Mouse (Mus musculus) liver, adult 2 months (tissue): ENCODE results near the gene Kctd17. TPM values are rescaled to one million over a fixed set of nuclear protein-coding genes. Genes with fewer than 3 reads are reported as not detected.
A peak's percentile ranks its signal among the peaks of the same experiment; 100 is the strongest.

Experiments used
- DNase-seq: peaks from one replicate; pipeline ENCODE4 v3.0.0-alpha.2; 2011; ENCODE audit warnings: low read depth, low spot score; ENCODE audit errors: extremely low read depth
- H3K27ac ChIP-seq: fragments of 200-500 bp; replicated peaks from 2 replicates; pipeline ENCODE4 v1.5.1; 2012; ENCODE audit warnings: low read depth, mild to moderate bottlenecking, control low read depth, inconsistent platforms, low read length; ENCODE audit not compliant: insufficient read depth
- H3K27me3 ChIP-seq: fragments of 200-500 bp; 2 replicates; pipeline ENCODE4 v1.6.1; 2012; ENCODE audit warnings: mild to moderate bottlenecking, moderate library complexity, low read length, inconsistent platforms; ENCODE audit not compliant: control insufficient read depth, insufficient read depth
- H3K36me3 ChIP-seq: fragments of 200-500 bp; 2 replicates; pipeline ENCODE4 v1.6.1; 2012; ENCODE audit warnings: low read length, inconsistent platforms; ENCODE audit not compliant: control insufficient read depth, insufficient read depth
- H3K4me1 ChIP-seq: fragments of 200-500 bp; 2 replicates; pipeline ENCODE4 v1.6.1; 2011; ENCODE audit warnings: low read length; ENCODE audit not compliant: control insufficient read depth, insufficient read depth
- H3K4me3 ChIP-seq: fragments of 200-500 bp; 2 replicates; pipeline ENCODE4 v1.5.1; 2011; ENCODE audit warnings: low read depth, mild to moderate bottlenecking, control low read depth, low read length, moderate library complexity; ENCODE audit not compliant: insufficient read depth
- H3K79me2 ChIP-seq: fragments of 200-500 bp; 2 replicates; pipeline ENCODE4 v1.6.1; 2012; ENCODE audit warnings: inconsistent platforms, mild to moderate bottlenecking, low read length, moderate library complexity; ENCODE audit not compliant: control insufficient read depth, insufficient read depth
- H3K9ac ChIP-seq: fragments of 200-500 bp; 2 replicates; pipeline ENCODE4 v1.6.1; 2012; ENCODE audit warnings: low read depth, mild to moderate bottlenecking, control low read depth, inconsistent platforms, low read length
- CTCF ChIP-seq: fragments of 200-500 bp; IDR thresholded peaks from 2 replicates; pipeline ENCODE4 v1.5.1; 2011; ENCODE audit warnings: low read depth, low read length, control low read depth
- POLR2A ChIP-seq: fragments of 200-500 bp; IDR thresholded peaks from 2 replicates; pipeline ENCODE4 v1.6.1; 2011; ENCODE audit warnings: low read length, control low read depth; ENCODE audit not compliant: insufficient read depth; ENCODE audit errors: extremely low read depth
- WGBS: fragments of 180-500 bp; shearing (Covaris S2); methylation state at CpG from one replicate; pipeline ENCODE4 v1.1.7; 2018; 5-methylcytosine and 5-hydroxymethylcytosine counted together
- polyA plus RNA-seq: library from polyadenylated mRNA; depleted of rRNA; stranded (reverse); fragments of >200 nt; gene quantifications from 2 replicates; pipeline ENCODE4 v1.2.3, GENCODE M21; 2012
- total RNA-seq: library from RNA; depleted of rRNA; stranded (reverse); fragments of >200 nt; gene quantifications from 2 replicates; pipeline ENCODE4 v1.2.3, GENCODE M21; 2014

Kctd17 gene
- total and polyA plus RNA-seq, 2 experiments: 1.2 to 10.4 TPM

GRCm38 (mm10) chr15:78449694-78450418 lies 21.5 kb downstream of the Kctd17 start:
- WGBS: 18% methylated on average over 7 of the region's 7 CpGs
- H3K27ac ChIP-seq: peak overlapping the region; percentile 62

GRCm38 (mm10) chr15:78450419-78450768 lies 22.0 kb downstream of the Kctd17 start:
- peaks cover 31% of the 10 kb centered on the region for H3K4me1 ChIP-seq
- DNase-seq: no peak
- H3K27me3 ChIP-seq: no peaks in the 10 kb centered on the region
- H3K36me3 ChIP-seq: peaks cover 13% of the 10 kb centered on the region; the same call in 1 of the 2 replicates
- no peak overlapping the region for H3K4me3 ChIP-seq
- WGBS: 84% methylated on average over 6 of the region's 6 CpGs
- H3K27ac ChIP-seq: peak overlapping the region; percentile 53
- TF ChIP-seq POLR2A (no peak), CTCF (no peak)
- peak overlapping the region; percentile 36; the same call in 1 of the 2 replicates for H3K9ac ChIP-seq
- H3K79me2 ChIP-seq: no peaks in the 10 kb centered on the region

More at GRCm38 (mm10) chr15:78449694-78450418, 21.5 kb downstream of the Kctd17 start:
- H3K36me3 ChIP-seq: peaks cover 13% of the 10 kb centered on the region; the same call in 1 of the 2 replicates
- no peaks in the 10 kb centered on the region for H3K27me3 ChIP-seq
- peak overlapping the region; percentile 36; the same call in 1 of the 2 replicates for H3K9ac ChIP-seq
- TF ChIP-seq POLR2A (no peak), CTCF (no peak)
- H3K4me1 ChIP-seq: peaks cover 26% of the 10 kb centered on the region
- H3K79me2 ChIP-seq: no peaks in the 10 kb centered on the region
- H3K4me3 ChIP-seq: no peak overlapping the region
- peak; percentile 49 for DNase-seq

- no peaks in the 10 kb centered on the region for H3K27me3 ChIP-seq
- H3K4me3 ChIP-seq: no peak overlapping the region
- H3K79me2 ChIP-seq: no peaks in the 10 kb centered on the region
- H3K4me1 ChIP-seq: peaks cover 35% of the 10 kb centered on the region
- DNase-seq: no peak
- TF ChIP-seq CTCF (no peak), POLR2A (no peak)
- WGBS: 70% methylated on average over 2 of the region's 2 CpGs
- peaks cover 11% of the 10 kb centered on the region; the same call in 1 of the 2 replicates for H3K36me3 ChIP-seq
- H3K27ac ChIP-seq: no peak overlapping the region
- no peak overlapping the region for H3K9ac ChIP-seq
Observed at GRCm38 (mm10) chr15:78451201-78451600, 22.8 kb downstream of the Kctd17 start.

GRCm38 (mm10) chr15:78452929-78453328 lies 24.6 kb downstream of the Kctd17 start:
- no peaks in the 10 kb centered on the region for H3K79me2 ChIP-seq
- H3K27me3 ChIP-seq: no peaks in the 10 kb centered on the region
- peaks cover 45% of the 10 kb centered on the region for H3K4me1 ChIP-seq
- no peak overlapping the region for H3K4me3 ChIP-seq
- peaks cover 11% of the 10 kb centered on the region; the same call in 1 of the 2 replicates for H3K36me3 ChIP-seq
- TF ChIP-seq CTCF (no peak), POLR2A (no peak)
- H3K27ac ChIP-seq: no peak overlapping the region
- WGBS: 84% methylated on average over 3 of the region's 3 CpGs
- no peak for DNase-seq
- no peak overlapping the region for H3K9ac ChIP-seq

GRCm38 (mm10) chr15:78455168-78455567 lies 26.8 kb downstream of the Kctd17 start:
- H3K27me3 ChIP-seq: no peaks in the 10 kb centered on the region
- H3K4me1 ChIP-seq: peaks cover 35% of the 10 kb centered on the region
- no peak overlapping the region for H3K9ac ChIP-seq
- no peak for DNase-seq
- no peak overlapping the region for H3K4me3 ChIP-seq
- no peaks in the 10 kb centered on the region for H3K79me2 ChIP-seq
- WGBS: 41% methylated on average over 4 of the region's 4 CpGs
- peaks cover 19% of the 10 kb centered on the region; the same call in 1 of the 2 replicates for H3K36me3 ChIP-seq
- TF ChIP-seq CTCF (no peak), POLR2A (no peak)
- peak overlapping the region; percentile 47 for H3K27ac ChIP-seq

- Histone ChIP-seq H3K27me3 (no peaks in the 10 kb centered on the region), H3K4me1 (peaks cover 29% of the 10 kb centered on the region), H3K4me3 (no peak overlapping the region), H3K36me3 (peaks cover 19% of the 10 kb centered on the region; the same call in 1 of the 2 replicates), H3K27ac (peak overlapping the region; percentile 73), H3K79me2 (no peaks in the 10 kb centered on the region), H3K9ac (no peak overlapping the region)
- peak; percentile 97 for DNase-seq
- no peak for TF ChIP-seq CTCF
- no peak for TF ChIP-seq POLR2A
- WGBS: 19% methylated on average over 7 of the region's 7 CpGs
Observed at GRCm38 (mm10) chr15:78456051-78456450, 27.7 kb downstream of the Kctd17 start.
